Mouse (Mus musculus) bone marrow, adult 2 months (tissue): ENCODE measurements at regions not wholly inside any gene's neighbourhood (a gene's known extent, or its start where the extent isn't known, plus 50 kb on each side); places are given as distances from the start of the nearest gene placed in this dataset.

Experiments
- CTCF ChIP-seq: fragments of 200-500 bp; IDR thresholded peaks from 2 replicates; pipeline ENCODE4 v1.5.1; 2011; ENCODE audit warnings: low read length, control low read depth; ENCODE audit not compliant: control insufficient read depth, insufficient read depth
- POLR2A ChIP-seq: fragments of 200-500 bp; IDR thresholded peaks from 2 replicates; pipeline ENCODE4 v1.6.1; 2011; ENCODE audit warnings: low read depth, mild to moderate bottlenecking, control low read depth, low read length, borderline replicate concordance; ENCODE audit not compliant: control insufficient read depth

DNA sequence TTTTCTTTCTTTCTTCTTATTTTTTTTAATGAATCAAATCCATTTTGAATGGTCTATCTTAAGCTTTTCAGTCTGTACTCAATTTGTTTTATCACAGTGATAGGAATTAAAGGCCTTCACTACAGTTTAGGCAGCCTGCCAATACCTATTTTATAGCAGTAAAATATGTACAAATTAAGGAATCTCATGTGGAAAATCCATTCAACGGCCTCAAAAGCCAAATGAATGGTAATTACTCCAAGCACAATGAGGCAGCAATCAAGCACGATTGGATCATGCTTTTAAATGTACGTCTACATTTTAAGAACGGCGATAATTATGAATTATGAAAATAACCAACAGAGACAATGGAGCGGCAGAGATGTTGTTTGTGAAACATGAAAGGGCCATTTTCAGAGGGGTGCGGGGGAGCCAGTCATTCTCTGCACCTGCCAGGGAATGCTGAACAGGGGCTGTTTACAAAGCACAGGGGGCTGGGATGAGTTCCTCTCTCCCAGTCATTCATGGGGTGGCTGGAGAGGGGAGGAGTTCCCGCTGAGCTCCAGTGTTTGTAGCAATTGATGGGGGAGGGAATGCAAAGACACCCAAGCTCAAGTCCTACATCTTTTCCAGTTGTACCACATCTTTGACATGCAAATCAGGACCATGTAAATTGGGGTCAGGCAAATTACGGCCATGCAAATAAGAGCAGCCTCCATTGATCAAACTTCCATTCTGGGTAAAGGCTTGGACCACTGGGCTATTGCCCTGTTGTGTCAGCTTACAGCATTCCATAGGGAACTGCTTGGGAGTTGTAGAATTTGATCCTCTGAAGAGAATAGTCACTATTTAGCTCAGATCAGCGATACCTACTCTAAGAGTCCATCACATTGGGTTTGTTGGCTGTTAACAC is 381.1 kb upstream of the Castor2 start:
- TF ChIP-seq CTCF (no peak), POLR2A (no peak)
